Mouse (Mus musculus) heart, embryonic 11.5 days (tissue): ENCODE measurements around the gene Txndc11. TPM values are rescaled to one million over a fixed set of nuclear protein-coding genes. Genes with fewer than 3 reads are reported as not detected.

Source experiments
- ATAC-seq: fragments of 200-750 bp; cut with Nextera tagmentation; replicated peaks from 2 replicates; pipeline ENCODE4 v1.8.0; 2017; ENCODE audit warnings: moderate library complexity; ENCODE audit not compliant: insufficient number of reproducible peaks, low FRiP score, low TSS enrichment
- H3K27ac ChIP-seq: fragments of 300-500 bp; sonication (generic); 2 replicates; pipeline ENCODE4 v1.5.1; 2014; ENCODE audit warnings: mild to moderate bottlenecking, low read depth, low read length
- H3K27me3 ChIP-seq: fragments of 300-500 bp; sonication (generic); 2 replicates; pipeline ENCODE4 v1.6.1; 2014; ENCODE audit warnings: mild to moderate bottlenecking, low read length, mixed read lengths; ENCODE audit not compliant: control insufficient read depth, insufficient read depth
- H3K36me3 ChIP-seq: fragments of 300-500 bp; sonication (generic); 2 replicates; pipeline ENCODE4 v1.6.1; 2014; ENCODE audit warnings: mild to moderate bottlenecking, low read length, moderate library complexity, mixed read lengths; ENCODE audit not compliant: control insufficient read depth, insufficient read depth
- H3K4me1 ChIP-seq: fragments of 300-500 bp; sonication (generic); 2 replicates; pipeline ENCODE4 v1.6.1; 2014; ENCODE audit warnings: low read length; ENCODE audit not compliant: control insufficient read depth, insufficient read depth
- H3K4me2 ChIP-seq: fragments of 300-500 bp; sonication (generic); 2 replicates; pipeline ENCODE4 v1.6.1; 2014; ENCODE audit warnings: mild to moderate bottlenecking, moderate library complexity
- H3K4me3 ChIP-seq: fragments of 300-500 bp; sonication (generic); 2 replicates; pipeline ENCODE4 v1.5.1; 2014; ENCODE audit warnings: low read depth, low read length
- H3K9ac ChIP-seq: fragments of 300-500 bp; sonication (generic); 2 replicates; pipeline ENCODE4 v1.6.1; 2014; ENCODE audit warnings: mild to moderate bottlenecking, low read depth, low read length, moderate library complexity
- H3K9me3 ChIP-seq: fragments of 300-500 bp; sonication (generic); replicated peaks from 2 replicates; pipeline ENCODE4 v1.6.1; 2016; ENCODE audit warnings: low read length; ENCODE audit not compliant: control insufficient read depth
- WGBS: fragments of 180-500 bp; shearing (Covaris S2); extraction: QIAGEN DNeasy Blood & Tissue Kit; methylation state at CpG from one replicate; pipeline ENCODE4 v1.1.7; 2014; ENCODE audit not compliant: insufficient replicate concordance; 5-methylcytosine and 5-hydroxymethylcytosine counted together
- polyA plus RNA-seq: library from polyadenylated mRNA; unstranded; fragments of >200 nt; fragmentation: Nextera tagmentation; extraction: Ambion mirVana; gene quantifications from 2 replicates; pipeline ENCODE4 v1.2.1, GENCODE M21; 2014

Gene Txndc11
- polyA plus RNA-seq, 1 experiment from 2014 or later, result 33.5 TPM

GRCm38 (mm10) chr16:11072454-11072853, 62.0 kb downstream of the Txndc11 start:
- Histone ChIP-seq H3K4me2 (no peak overlapping the region), H3K27ac (no peak overlapping the region), H3K27me3 (no peaks in the 10 kb centered on the region), H3K9me3 (no peaks in the 10 kb centered on the region), H3K4me3 (no peak overlapping the region), H3K9ac (no peak overlapping the region), H3K36me3 (peaks cover 26% of the 10 kb centered on the region), H3K4me1 (peaks cover 17% of the 10 kb centered on the region)
- no peak for ATAC-seq
- WGBS, result 74% methylated on average over 8 of the region's 8 CpGs

- 86% methylated on average over 4 of the region's 4 CpGs for WGBS
These were observed 62.6 kb downstream of the Txndc11 start for GRCm38 (mm10) chr16:11071887-11072286.

GRCm38 (mm10) chr16:11071176-11071575, 63.3 kb downstream of the Txndc11 start:
- no peak overlapping the region for H3K9ac ChIP-seq
- no peak overlapping the region for H3K27ac ChIP-seq
- ATAC-seq, result no peak
- no peak overlapping the region for H3K4me2 ChIP-seq
- H3K27me3 ChIP-seq, result no peaks in the 10 kb centered on the region
- peaks cover 26% of the 10 kb centered on the region for H3K36me3 ChIP-seq
- peaks cover 19% of the 10 kb centered on the region for H3K4me1 ChIP-seq
- no peak overlapping the region for H3K4me3 ChIP-seq
- H3K9me3 ChIP-seq, result no peaks in the 10 kb centered on the region
- 72% methylated on average over 5 of the region's 5 CpGs for WGBS

More at GRCm38 (mm10) chr16:11071887-11072286, 62.6 kb downstream of the Txndc11 start:
- Histone ChIP-seq H3K36me3 (peaks cover 26% of the 10 kb centered on the region), H3K9me3 (no peaks in the 10 kb centered on the region), H3K4me1 (peaks cover 19% of the 10 kb centered on the region), H3K27ac (no peak overlapping the region), H3K27me3 (no peaks in the 10 kb centered on the region), H3K4me2 (no peak overlapping the region), H3K4me3 (no peak overlapping the region), H3K9ac (no peak overlapping the region)
- ATAC-seq, result no peak

GRCm38 (mm10) chr16:11069710-11070420, 64.6 kb downstream of the Txndc11 start:
- peaks cover 26% of the 10 kb centered on the region for H3K4me1 ChIP-seq
- WGBS, result 67% methylated on average over 7 of the region's 7 CpGs
- no peaks in the 10 kb centered on the region for H3K27me3 ChIP-seq
- H3K36me3 ChIP-seq, result peaks cover 20% of the 10 kb centered on the region; the same call in 1 of the 2 replicates
- no peak overlapping the region for H3K9ac ChIP-seq
- H3K4me3 ChIP-seq, result no peak overlapping the region
- peak overlapping the region; percentile 23 for H3K4me2 ChIP-seq
- H3K9me3 ChIP-seq, result no peaks in the 10 kb centered on the region
- peak overlapping the region; percentile 29 for H3K27ac ChIP-seq
- ATAC-seq, result no peak

GRCm38 (mm10) chr16:11069271-11069670, 65.2 kb downstream of the Txndc11 start:
- Histone ChIP-seq H3K4me1 (peaks cover 30% of the 10 kb centered on the region), H3K36me3 (peaks cover 18% of the 10 kb centered on the region; the same call in 1 of the 2 replicates), H3K27ac (peak overlapping the region; percentile 4; the same call in 1 of the 2 replicates), H3K27me3 (no peaks in the 10 kb centered on the region), H3K4me3 (no peak overlapping the region), H3K9me3 (no peaks in the 10 kb centered on the region), H3K4me2 (peak overlapping the region; percentile 23), H3K9ac (no peak overlapping the region)
- no peak for ATAC-seq
- WGBS, result 57% methylated on average over 6 of the region's 6 CpGs

GRCm38 (mm10) chr16:11068666-11069065, 65.8 kb downstream of the Txndc11 start:
- Histone ChIP-seq H3K4me3 (no peak overlapping the region), H3K36me3 (peaks cover 14% of the 10 kb centered on the region; the same call in 1 of the 2 replicates), H3K4me2 (peak overlapping the region; percentile 85), H3K9ac (no peak overlapping the region), H3K27ac (no peak overlapping the region), H3K27me3 (no peaks in the 10 kb centered on the region), H3K4me1 (peaks cover 33% of the 10 kb centered on the region), H3K9me3 (no peaks in the 10 kb centered on the region)
- WGBS, result 89% methylated on average over 3 of the region's 3 CpGs
- no peak for ATAC-seq

- WGBS, result under 1% methylated on average over 22 of the region's 22 CpGs
- ATAC-seq, result no peak
- peaks cover 40% of the 10 kb centered on the region for H3K4me1 ChIP-seq
These were observed 67.6 kb downstream of the Txndc11 start for GRCm38 (mm10) chr16:11066833-11067191.

GRCm38 (mm10) chr16:11066029-11066832, 68.2 kb downstream of the Txndc11 start, which contains the start of gene Litaf:
Gene Litaf (minus strand): TSS chr16:11066157.
- Histone ChIP-seq H3K27me3 (no peaks in the 10 kb centered on the region), H3K9me3 (no peaks in the 10 kb centered on the region), H3K4me1 (peaks cover 40% of the 10 kb centered on the region), H3K27ac (peak within 1 kb of the TSS; percentile 95), H3K36me3 (no peaks in the 10 kb centered on the region), H3K4me2 (peak within 1 kb of the TSS; percentile 85), H3K9ac (peak within 1 kb of the TSS; percentile 95), H3K4me3 (peak within 1 kb of the TSS; percentile 82)
- peak; percentile 96 for ATAC-seq
- under 1% methylated on average over 78 of the region's 78 CpGs for WGBS

More at GRCm38 (mm10) chr16:11066833-11067191, 67.6 kb downstream of the Txndc11 start:
- Histone ChIP-seq H3K4me3 (peak overlapping the region; percentile 82), H3K27ac (peak overlapping the region; percentile 95), H3K27me3 (no peaks in the 10 kb centered on the region), H3K9me3 (no peaks in the 10 kb centered on the region), H3K36me3 (0 out of 2 replicates have a peak, but pooled peaks cover 2% of the 10 kb centered on the region), H3K4me2 (peak overlapping the region; percentile 85), H3K9ac (peak overlapping the region; percentile 95)
